Mouse (Mus musculus) testis, adult 2 months (tissue): ENCODE results near the gene Retsat.

Experiments
- CTCF ChIP-seq: fragments of 200-500 bp; IDR thresholded peaks from 2 replicates; pipeline ENCODE4 v1.5.1; 2012; ENCODE audit warnings: low read depth, mild to moderate bottlenecking, inconsistent platforms, low read length, moderate library complexity; ENCODE audit not compliant: control insufficient read depth, insufficient read depth, insufficient replicate concordance
- POLR2A ChIP-seq: fragments of 200-500 bp; IDR thresholded peaks from 2 replicates; pipeline ENCODE4 v1.6.1; 2012; ENCODE audit warnings: low read depth, mild to moderate bottlenecking, inconsistent platforms, low read length, moderate library complexity; ENCODE audit not compliant: control insufficient read depth

DNA sequence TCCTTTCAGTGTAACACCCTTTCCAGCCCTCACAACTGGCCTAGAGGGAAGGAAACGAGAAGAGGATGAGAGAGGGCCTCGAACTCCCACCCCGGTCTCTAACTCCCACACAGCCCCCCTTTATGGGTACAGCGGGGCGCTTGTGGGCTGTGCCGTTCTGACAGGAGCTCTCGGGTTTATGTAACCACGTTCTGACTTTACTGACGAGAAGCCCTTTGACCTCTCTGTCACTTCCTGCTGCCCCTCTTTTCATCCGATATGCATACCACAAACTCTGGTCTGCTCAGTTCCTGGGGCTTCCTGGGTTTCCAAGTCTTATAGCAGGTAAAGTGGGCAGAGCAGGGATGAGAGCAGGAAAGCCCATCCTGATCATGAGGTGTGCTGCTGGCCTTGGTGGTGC lies 36.0 kb downstream of the Retsat start:
- TF ChIP-seq CTCF (no peak), POLR2A (no peak)
